Mouse (Mus musculus) hematopoietic stem cell, adult 5-6 weeks (primary cell): ENCODE results near the gene Yod1. TPM values are rescaled to one million over a fixed set of nuclear protein-coding genes. Genes with fewer than 3 reads are reported as not detected.
A peak's percentile ranks its signal among the peaks of the same experiment; 100 is the strongest.

ENCODE experiments used
- ATAC-seq, 2 experiments: fragments of 125-278 bp in 1 of 2; replicated peaks in 1 of 2; 2 replicates each; pipeline ENCODE4 v1.8.0; 2016 to 2017; ENCODE audit warnings: inconsistent platforms in 2 of 2, mild to moderate bottlenecking in 2 of 2, moderate number of reproducible peaks in 2 of 2, low read depth in 1 of 2, moderate TSS enrichment in 1 of 2; ENCODE audit not compliant: low FRiP score in 2 of 2, poor library complexity in 2 of 2, severe bottlenecking in 2 of 2, insufficient read depth in 1 of 2, low TSS enrichment in 1 of 2
- total RNA-seq: library from RNA; stranded (forward); fragments of 172-1452, 232-1000 nt; gene quantifications from 2 replicates; pipeline ENCODE4 v1.2.3, GENCODE M21; 2017

The Yod1 gene
- total RNA-seq, 1 experiment from 2014 or later = 8.8 TPM

- no peak for ATAC-seq
Observed at GRCm38 (mm10) chr1:130728708-130729107, 11.6 kb downstream of the Yod1 start.

DNA sequence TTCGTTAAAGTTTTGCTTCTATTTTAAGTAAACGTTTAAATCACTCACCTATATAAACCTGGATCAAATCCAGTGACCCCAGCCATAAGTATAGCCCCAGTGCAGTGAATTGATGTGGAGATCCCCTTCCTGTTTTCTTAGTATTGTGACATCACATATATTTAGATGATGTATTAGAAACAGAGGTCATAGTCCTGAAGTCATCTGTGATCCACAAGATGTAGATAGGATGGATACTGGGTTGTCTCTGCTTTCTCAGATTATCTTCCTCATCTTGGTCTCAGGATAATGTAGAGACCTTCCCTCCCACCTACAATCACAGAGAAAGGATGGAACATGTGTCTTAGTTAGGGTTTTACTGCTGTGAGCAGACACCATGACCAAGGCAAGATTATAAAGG, 12.0 kb downstream of the Yod1 start, which contains the start of gene Pfkfb2:
Gene Pfkfb2, minus strand, starts transcription at position 101 of the 400 bp plus-strand sequence.
- ATAC-seq = no peak

- ATAC-seq = no peak
Observed at GRCm38 (mm10) chr1:130731741-130732337, 14.7 kb downstream of the Yod1 start, which contains the start of gene AA986860. AA986860 (plus strand) TSS chr1:130731976.

DNA sequence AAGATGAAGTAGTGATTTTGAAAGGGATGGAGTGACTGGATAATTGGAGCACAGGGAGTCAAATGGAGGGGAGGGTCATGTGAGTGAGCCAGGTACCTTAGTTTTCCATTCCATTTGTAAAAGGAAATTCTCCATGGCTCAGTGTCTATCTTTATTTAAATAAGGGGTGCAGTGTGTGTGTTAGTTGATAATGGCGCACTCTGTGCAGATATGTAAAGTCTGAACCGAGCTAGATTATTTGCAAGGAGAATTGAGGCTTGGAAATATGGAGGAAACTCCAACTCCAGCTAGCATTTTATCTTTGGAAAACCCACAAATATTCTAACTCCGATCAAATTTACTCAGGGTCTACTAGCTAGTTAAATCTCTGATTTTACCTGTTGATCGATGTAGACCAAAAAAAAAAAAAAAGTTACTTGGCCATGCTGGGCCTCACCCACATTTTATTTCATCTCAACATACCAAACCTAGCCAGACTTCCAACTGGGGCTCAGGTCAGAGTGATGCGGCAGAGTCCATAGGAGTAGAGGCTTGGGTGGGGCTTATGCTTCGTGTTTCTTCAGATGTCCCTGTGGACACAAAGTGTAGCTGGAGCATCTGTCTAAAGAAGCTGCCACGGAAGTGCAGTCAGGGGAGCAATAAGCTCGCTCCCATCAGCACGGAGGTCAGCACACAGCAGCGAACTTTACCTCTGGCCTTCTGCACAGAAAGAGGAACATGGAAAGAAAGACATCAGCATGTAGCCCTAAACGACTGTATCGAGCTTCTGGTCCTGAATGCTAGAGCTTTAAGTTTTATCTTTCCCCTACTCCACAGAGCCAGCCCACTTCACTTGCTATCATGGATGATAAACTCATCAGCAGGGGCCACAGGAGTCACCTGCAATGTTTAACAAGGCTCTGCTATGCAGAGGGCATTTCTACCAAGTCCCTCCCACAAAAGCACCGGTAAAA, 15.9 kb downstream of the Yod1 start:
- ATAC-seq = peak in 1 of 2 experiments; percentile 37; a peak in 1 of 4 replicates

- ATAC-seq = no peak
Observed at GRCm38 (mm10) chr1:130733671-130734070, 16.5 kb downstream of the Yod1 start.

GRCm38 (mm10) chr1:130734452-130734851, 17.3 kb downstream of the Yod1 start:
- no peak for ATAC-seq

DNA sequence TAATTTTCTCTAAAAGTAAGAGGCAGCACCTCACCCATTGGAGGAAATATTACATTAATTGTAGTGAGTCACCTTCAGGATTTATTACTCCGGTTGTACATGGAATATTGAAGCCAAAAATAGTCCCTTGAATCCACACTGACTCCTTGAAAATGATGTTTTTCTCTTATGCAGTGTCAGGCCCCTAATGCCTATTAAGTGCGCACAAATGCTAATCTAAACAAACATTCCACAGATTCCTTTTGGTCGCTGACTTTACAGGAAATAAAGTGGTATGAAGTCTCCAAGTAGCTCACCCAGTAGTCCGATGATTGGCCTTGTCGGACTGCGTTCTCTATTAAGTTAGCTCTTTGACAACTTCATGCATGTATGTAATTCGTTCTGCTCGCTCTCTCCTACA, 17.7 kb downstream of the Yod1 start:
- no peak for ATAC-seq

DNA sequence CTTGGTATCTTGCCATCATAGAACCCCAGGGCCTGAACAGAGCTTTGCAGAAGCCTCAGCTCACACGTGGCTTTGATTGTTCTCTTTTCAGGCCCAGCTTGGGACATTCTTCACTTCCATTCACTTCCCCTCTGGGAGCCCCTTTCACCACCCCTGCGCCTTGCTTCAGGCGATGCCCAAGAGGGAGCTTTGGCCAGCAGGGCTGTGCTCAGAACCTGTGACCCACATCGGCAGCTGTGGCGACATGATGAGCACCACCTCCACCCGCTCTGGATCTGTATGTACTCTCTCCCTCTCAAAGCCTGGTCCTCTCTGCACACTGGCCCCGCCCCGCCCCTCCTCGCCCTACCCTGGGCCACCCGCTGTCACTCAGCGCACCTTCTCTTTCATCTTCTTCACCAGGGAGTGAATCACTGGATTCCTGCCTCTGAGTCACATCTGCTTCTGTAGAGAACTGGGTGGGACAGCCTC, 20.3 kb downstream of the Yod1 start:
- no peak for ATAC-seq

DNA sequence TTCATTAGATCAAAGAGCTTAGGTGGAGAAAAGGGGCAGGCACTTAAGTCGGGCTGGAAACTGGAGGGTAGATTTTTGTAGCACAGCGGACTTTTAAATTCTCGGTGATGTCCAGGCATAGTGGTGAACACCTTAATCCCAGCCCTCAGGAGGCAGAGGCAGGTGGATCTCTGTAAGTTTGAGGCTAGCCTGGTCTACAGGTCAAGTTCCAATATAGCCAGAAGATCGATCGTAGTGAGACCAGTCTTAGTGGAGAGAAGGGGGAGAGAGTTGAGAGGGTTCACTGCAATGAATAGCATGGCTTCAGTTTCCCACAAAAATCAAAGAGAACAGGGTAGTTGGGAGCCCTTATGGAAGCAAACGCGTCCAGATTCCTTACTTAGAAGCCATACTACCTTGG, 20.8 kb downstream of the Yod1 start:
- no peak for ATAC-seq

GRCm38 (mm10) chr1:130738551-130739106, 21.5 kb downstream of the Yod1 start:
- no peak for ATAC-seq

DNA sequence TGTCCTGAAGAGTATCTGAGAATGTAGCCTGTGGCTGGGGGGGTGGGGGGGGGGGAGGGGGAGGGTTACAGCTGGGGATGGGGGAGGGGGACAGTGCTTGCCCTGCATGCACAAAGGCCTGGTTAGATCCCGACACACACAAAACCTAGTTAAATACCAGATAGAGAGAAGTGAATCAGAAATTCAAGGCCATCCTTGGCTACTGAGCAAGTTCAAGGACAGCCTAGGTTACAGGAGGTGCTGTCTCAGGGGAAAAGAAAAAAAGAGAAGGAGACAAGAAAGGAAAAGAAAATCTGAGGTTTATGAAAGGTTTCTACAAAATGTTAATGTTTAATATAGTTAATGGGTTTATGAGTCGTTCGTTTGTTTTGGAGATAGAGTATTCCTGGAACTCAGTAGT, 22.5 kb downstream of the Yod1 start:
- no peak for ATAC-seq

DNA sequence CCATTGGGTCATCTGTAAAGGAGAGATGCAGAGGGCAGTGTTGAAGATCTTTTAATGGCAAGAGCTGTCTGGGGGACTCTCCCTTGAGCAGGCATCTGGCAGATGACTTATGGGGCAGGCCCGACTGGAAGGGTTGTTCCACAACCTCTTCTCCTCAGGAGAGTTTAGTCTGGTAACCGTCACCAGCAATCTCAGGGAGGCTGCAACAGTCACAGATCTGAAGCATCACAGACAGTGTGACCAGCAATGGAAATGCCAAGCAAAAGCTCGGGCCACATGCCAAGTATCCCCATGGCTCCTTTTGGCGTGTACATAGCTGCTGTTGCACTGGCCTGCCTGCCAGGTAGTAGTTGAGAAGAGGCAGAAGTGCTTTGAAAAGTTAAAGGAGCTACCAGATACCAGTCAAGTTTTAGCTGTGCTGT, 23.1 kb downstream of the Yod1 start:
- no peak for ATAC-seq

GRCm38 (mm10) chr1:130740781-130741720, 23.9 kb downstream of the Yod1 start:
- peak; percentile 63 to 71 for ATAC-seq

DNA sequence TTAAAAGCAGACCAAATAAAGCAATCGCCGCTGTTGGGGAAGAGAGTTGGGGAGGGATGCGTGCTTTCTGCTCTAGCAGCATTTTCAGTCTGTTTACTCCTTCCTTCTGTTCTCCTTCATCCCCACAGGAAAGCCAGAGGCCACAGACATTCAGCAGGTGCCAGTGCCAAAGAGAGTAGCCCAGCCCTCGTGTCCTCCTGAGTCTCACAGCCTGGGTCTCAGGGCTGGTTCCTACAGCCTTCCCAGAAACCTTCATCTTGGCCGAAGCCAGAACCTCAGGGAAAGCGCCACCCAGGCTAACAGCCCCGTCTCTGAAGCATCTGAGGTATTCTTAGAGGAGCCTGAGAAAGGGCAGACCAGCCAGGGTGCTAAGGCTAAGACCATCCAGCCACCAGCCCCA, 25.1 kb downstream of the Yod1 start:
- ATAC-seq = no peak

- 0 out of 4 replicates have a peak, but pooled peaks of 1 of the 2 experiments have one; percentile 33 for ATAC-seq
Observed at GRCm38 (mm10) chr1:130743775-130744174, 26.6 kb downstream of the Yod1 start.

- no peak for ATAC-seq
Observed at GRCm38 (mm10) chr1:130744217-130744616, 27.1 kb downstream of the Yod1 start.

- ATAC-seq = no peak
Observed at GRCm38 (mm10) chr1:130744961-130745360, 27.8 kb downstream of the Yod1 start.
